Mouse (Mus musculus): Measurements from ENCODE around the gene Copa. TPM values are rescaled to one million over a fixed set of nuclear protein-coding genes. Genes with fewer than 3 reads are reported as not detected.

Copa gene
- polyA plus RNA-seq, 1 experiment from 2014 or later, result 194 TPM

- WGBS, result 35% methylated on average over 1 of the region's 1 CpGs
- Histone ChIP-seq H3K4me2 (replicated peaks; ENCODE audit: low read depth, low read length) (no peak overlapping the region), H3K4me1 (ENCODE audit: control insufficient read depth, insufficient read depth, low read length) (no peaks in the 10 kb centered on the region), H3K27me3 (ENCODE audit: control insufficient read depth, insufficient read depth, low read length) (no peaks in the 10 kb centered on the region), H3K9me3 (ENCODE audit: control insufficient read depth, low read length) (no peaks in the 10 kb centered on the region), H3K36me3 (ENCODE audit: control insufficient read depth, insufficient read depth, low read length) (no peaks in the 10 kb centered on the region), H3K27ac (ENCODE audit: low read depth, low read length) (no peak overlapping the region), H3K4me3 (ENCODE audit: low read length) (no peak overlapping the region), H3K9ac (ENCODE audit: low read depth, low read length) (no peak overlapping the region)
- no peak for ATAC-seq (ENCODE audit: low FRiP score, low TSS enrichment)
Measured at GRCm38 (mm10) chr1:172143570-172143969, 61.2 kb downstream of the Copa start.

GRCm38 (mm10) chr1:172147835-172148278, 65.5 kb downstream of the Copa start, which contains the start of gene Dcaf8:
Gene Dcaf8, plus strand, starts transcription at chr1:172148084.
- Histone ChIP-seq H3K9ac (ENCODE audit: low read depth, low read length) (peak within 1 kb of the TSS; percentile 99), H3K9me3 (ENCODE audit: control insufficient read depth, low read length) (no peaks in the 10 kb centered on the region), H3K27ac (ENCODE audit: low read depth, low read length) (peak within 1 kb of the TSS; percentile 96), H3K36me3 (ENCODE audit: control insufficient read depth, insufficient read depth, low read length) (peaks cover 13% of the 10 kb centered on the region; the same call in 1 of the 2 replicates), H3K4me2 (replicated peaks; ENCODE audit: low read depth, low read length) (peak within 1 kb of the TSS; percentile 76), H3K4me1 (ENCODE audit: control insufficient read depth, insufficient read depth, low read length) (no peaks in the 10 kb centered on the region; the same call in 1 of the 2 replicates), H3K4me3 (ENCODE audit: low read length) (peak within 1 kb of the TSS; percentile 97), H3K27me3 (ENCODE audit: control insufficient read depth, insufficient read depth, low read length) (no peaks in the 10 kb centered on the region)
- WGBS, result under 1% methylated on average over 41 of the region's 42 CpGs
- ATAC-seq (ENCODE audit: low FRiP score, low TSS enrichment), result peak; percentile 99

- 1% methylated on average over 39 of the region's 40 CpGs for WGBS
- Histone ChIP-seq H3K4me2 (replicated peaks; ENCODE audit: low read depth, low read length) (peak overlapping the region; percentile 76), H3K9ac (ENCODE audit: low read depth, low read length) (peak overlapping the region; percentile 99), H3K4me1 (ENCODE audit: control insufficient read depth, insufficient read depth, low read length) (no peaks in the 10 kb centered on the region; the same call in 1 of the 2 replicates), H3K4me3 (ENCODE audit: low read length) (peak overlapping the region; percentile 97), H3K27me3 (ENCODE audit: control insufficient read depth, insufficient read depth, low read length) (no peaks in the 10 kb centered on the region), H3K27ac (ENCODE audit: low read depth, low read length) (peak overlapping the region; percentile 96), H3K36me3 (ENCODE audit: control insufficient read depth, insufficient read depth, low read length) (peaks cover 18% of the 10 kb centered on the region; the same call in 1 of the 2 replicates), H3K9me3 (ENCODE audit: control insufficient read depth, low read length) (no peaks in the 10 kb centered on the region)
- peak; percentile 64 for ATAC-seq (ENCODE audit: low FRiP score, low TSS enrichment)
Measured at GRCm38 (mm10) chr1:172148279-172148954, 66.1 kb downstream of the Copa start.

GRCm38 (mm10) chr1:172148955-172149815, 66.9 kb downstream of the Copa start:
- H3K9ac ChIP-seq (ENCODE audit: low read depth, low read length), result peak overlapping the region; percentile 99
- H3K4me3 ChIP-seq (ENCODE audit: low read length), result peak overlapping the region; percentile 97
- no peaks in the 10 kb centered on the region for H3K9me3 ChIP-seq (ENCODE audit: control insufficient read depth, low read length)
- peak overlapping the region; percentile 76 for H3K4me2 ChIP-seq (replicated peaks; ENCODE audit: low read depth, low read length)
- WGBS, result 15% methylated on average over 19 of the region's 19 CpGs
- no peaks in the 10 kb centered on the region; the same call in 1 of the 2 replicates for H3K4me1 ChIP-seq (ENCODE audit: control insufficient read depth, insufficient read depth, low read length)
- H3K36me3 ChIP-seq (ENCODE audit: control insufficient read depth, insufficient read depth, low read length), result peaks cover 25% of the 10 kb centered on the region
- peak overlapping the region; percentile 96 for H3K27ac ChIP-seq (ENCODE audit: low read depth, low read length)
- H3K27me3 ChIP-seq (ENCODE audit: control insufficient read depth, insufficient read depth, low read length), result no peaks in the 10 kb centered on the region
- no peak for ATAC-seq (ENCODE audit: low FRiP score, low TSS enrichment)

- no peak for ATAC-seq (ENCODE audit: low FRiP score, low TSS enrichment)
- Histone ChIP-seq H3K4me3 (ENCODE audit: low read length) (no peak overlapping the region), H3K36me3 (ENCODE audit: control insufficient read depth, insufficient read depth, low read length) (peaks cover 52% of the 10 kb centered on the region), H3K27ac (ENCODE audit: low read depth, low read length) (no peak overlapping the region), H3K4me1 (ENCODE audit: control insufficient read depth, insufficient read depth, low read length) (no peaks in the 10 kb centered on the region; the same call in 1 of the 2 replicates), H3K9me3 (ENCODE audit: control insufficient read depth, low read length) (no peaks in the 10 kb centered on the region), H3K9ac (ENCODE audit: low read depth, low read length) (no peak overlapping the region), H3K27me3 (ENCODE audit: control insufficient read depth, insufficient read depth, low read length) (no peaks in the 10 kb centered on the region), H3K4me2 (replicated peaks; ENCODE audit: low read depth, low read length) (no peak overlapping the region)
- 97% methylated on average over 3 of the region's 3 CpGs for WGBS
Measured at GRCm38 (mm10) chr1:172154536-172154935, 72.2 kb downstream of the Copa start.

GRCm38 (mm10) chr1:172155518-172155917, 73.2 kb downstream of the Copa start:
- ATAC-seq (ENCODE audit: low FRiP score, low TSS enrichment), result no peak
- Histone ChIP-seq H3K36me3 (ENCODE audit: control insufficient read depth, insufficient read depth, low read length) (peaks cover 52% of the 10 kb centered on the region), H3K9ac (ENCODE audit: low read depth, low read length) (no peak overlapping the region), H3K4me2 (replicated peaks; ENCODE audit: low read depth, low read length) (no peak overlapping the region), H3K27me3 (ENCODE audit: control insufficient read depth, insufficient read depth, low read length) (no peaks in the 10 kb centered on the region), H3K9me3 (ENCODE audit: control insufficient read depth, low read length) (no peaks in the 10 kb centered on the region), H3K27ac (ENCODE audit: low read depth, low read length) (no peak overlapping the region), H3K4me1 (ENCODE audit: control insufficient read depth, insufficient read depth, low read length) (no peaks in the 10 kb centered on the region), H3K4me3 (ENCODE audit: low read length) (no peak overlapping the region)
- WGBS, result 91% methylated on average over 3 of the region's 3 CpGs

GRCm38 (mm10) chr1:172159970-172160369, 77.6 kb downstream of the Copa start:
- no peak overlapping the region for H3K9ac ChIP-seq (ENCODE audit: low read depth, low read length)
- peaks cover 26% of the 10 kb centered on the region for H3K36me3 ChIP-seq (ENCODE audit: control insufficient read depth, insufficient read depth, low read length)
- peaks cover 9% of the 10 kb centered on the region; the same call in 1 of the 2 replicates for H3K4me1 ChIP-seq (ENCODE audit: control insufficient read depth, insufficient read depth, low read length)
- ATAC-seq (ENCODE audit: low FRiP score, low TSS enrichment), result no peak
- no peak overlapping the region for H3K27ac ChIP-seq (ENCODE audit: low read depth, low read length)
- H3K4me3 ChIP-seq (ENCODE audit: low read length), result no peak overlapping the region
- H3K9me3 ChIP-seq (ENCODE audit: control insufficient read depth, low read length), result no peaks in the 10 kb centered on the region
- 57% methylated on average over 4 of the region's 4 CpGs for WGBS
- no peak overlapping the region for H3K4me2 ChIP-seq (replicated peaks; ENCODE audit: low read depth, low read length)
- H3K27me3 ChIP-seq (ENCODE audit: control insufficient read depth, insufficient read depth, low read length), result no peaks in the 10 kb centered on the region

GRCm38 (mm10) chr1:172160508-172160907, 78.2 kb downstream of the Copa start:
- Histone ChIP-seq H3K4me1 (ENCODE audit: control insufficient read depth, insufficient read depth, low read length) (peaks cover 9% of the 10 kb centered on the region; the same call in 1 of the 2 replicates), H3K9ac (ENCODE audit: low read depth, low read length) (no peak overlapping the region), H3K4me3 (ENCODE audit: low read length) (no peak overlapping the region), H3K4me2 (replicated peaks; ENCODE audit: low read depth, low read length) (no peak overlapping the region), H3K9me3 (ENCODE audit: control insufficient read depth, low read length) (no peaks in the 10 kb centered on the region), H3K36me3 (ENCODE audit: control insufficient read depth, insufficient read depth, low read length) (peaks cover 25% of the 10 kb centered on the region), H3K27ac (ENCODE audit: low read depth, low read length) (no peak overlapping the region), H3K27me3 (ENCODE audit: control insufficient read depth, insufficient read depth, low read length) (no peaks in the 10 kb centered on the region)
- ATAC-seq (ENCODE audit: low FRiP score, low TSS enrichment), result no peak
